Mouse (Mus musculus) mouse embryonic stem cell (cell line): ENCODE data around the gene Zfp541.

ENCODE experiments used
- in situ Hi-C, 2 experiments: fragments of 300-500 bp; cut with MboI; formaldehyde crosslinking; loops; 1 replicate in 1 of 2; 3 replicates in 1 of 2; pipeline ENCODE4 v1.14.3; 2019 to 2020; ENCODE audit warnings: low sequenced_read_pairs in 2 of 2, low pct_unique_long_range_greater_than_20kb in 1 of 2, mixed read lengths in 1 of 2; ENCODE audit not compliant: unreplicated experiment in 1 of 2

The Zfp541 gene

DNA sequence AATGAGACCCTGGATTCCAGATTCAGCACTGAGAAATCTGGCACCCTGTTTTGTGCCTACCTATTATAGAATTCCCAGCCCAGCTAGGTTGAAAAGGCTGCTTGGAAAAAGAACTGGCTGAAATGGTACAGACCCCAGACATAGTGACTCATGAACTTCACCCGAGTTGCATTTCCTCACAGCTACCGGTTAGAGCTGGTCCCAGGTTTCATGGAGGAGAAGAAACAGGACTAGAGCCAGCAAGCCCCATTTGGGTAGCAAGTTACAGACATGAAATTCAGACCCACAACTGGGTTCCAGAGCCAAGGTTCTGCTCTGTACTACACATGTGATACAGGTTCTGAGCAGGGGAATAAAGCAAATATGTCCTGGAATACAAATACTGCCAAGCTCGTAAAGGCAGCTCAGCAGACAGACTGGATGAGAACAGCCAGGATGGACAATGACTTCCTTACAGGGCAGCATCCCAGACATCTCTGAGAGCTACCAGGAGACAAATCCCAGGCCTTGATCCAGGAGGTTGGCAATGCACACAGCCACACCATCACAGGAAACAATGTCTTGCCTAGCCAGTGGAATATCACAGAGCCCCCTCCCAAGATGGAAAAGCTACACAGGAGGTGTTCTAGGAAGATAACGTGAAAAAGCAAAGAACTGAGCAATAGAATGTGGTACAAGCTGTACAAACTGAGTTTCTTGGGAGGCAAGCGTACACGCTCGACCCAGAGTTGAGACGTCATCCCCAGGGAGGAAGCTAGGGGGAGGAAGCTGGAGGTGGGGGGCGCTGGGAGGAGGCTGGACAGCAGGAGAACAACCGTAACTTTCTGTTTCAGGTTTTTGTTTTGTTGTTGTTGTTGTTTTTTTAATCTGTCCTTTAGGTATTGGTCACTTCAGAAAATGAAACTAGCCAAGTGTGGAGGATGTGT is 18.5 kb upstream of the Zfp541 start:
- in situ Hi-C loops = no loop called here

DNA sequence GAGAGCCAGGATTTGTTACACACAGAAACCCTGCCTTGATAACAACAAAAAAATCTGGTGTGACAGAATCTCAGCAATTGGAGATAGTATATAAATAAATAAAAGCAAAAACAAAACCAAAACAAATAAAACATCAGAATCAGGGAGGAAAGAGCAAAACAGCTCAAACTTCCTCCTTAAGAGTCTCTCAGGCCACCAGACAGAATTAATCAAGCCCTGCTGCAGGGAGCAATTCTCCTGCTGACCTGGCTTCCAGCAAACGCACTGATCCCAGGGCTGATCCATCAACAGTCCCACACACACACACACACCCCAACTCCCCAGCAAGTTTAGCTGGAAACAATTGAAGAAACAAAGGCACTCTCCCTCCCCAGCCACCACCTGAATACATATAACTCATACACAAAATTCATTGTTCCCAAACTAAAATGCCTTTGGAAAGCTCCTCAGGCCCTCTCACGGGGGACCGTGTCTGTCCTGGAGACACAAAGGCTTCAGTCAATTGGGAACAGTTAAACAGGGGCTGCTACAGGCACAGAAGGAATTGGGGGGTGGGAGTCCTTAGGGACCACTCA is 17.7 kb upstream of the Zfp541 start:
- in situ Hi-C loops = no loop called here

DNA sequence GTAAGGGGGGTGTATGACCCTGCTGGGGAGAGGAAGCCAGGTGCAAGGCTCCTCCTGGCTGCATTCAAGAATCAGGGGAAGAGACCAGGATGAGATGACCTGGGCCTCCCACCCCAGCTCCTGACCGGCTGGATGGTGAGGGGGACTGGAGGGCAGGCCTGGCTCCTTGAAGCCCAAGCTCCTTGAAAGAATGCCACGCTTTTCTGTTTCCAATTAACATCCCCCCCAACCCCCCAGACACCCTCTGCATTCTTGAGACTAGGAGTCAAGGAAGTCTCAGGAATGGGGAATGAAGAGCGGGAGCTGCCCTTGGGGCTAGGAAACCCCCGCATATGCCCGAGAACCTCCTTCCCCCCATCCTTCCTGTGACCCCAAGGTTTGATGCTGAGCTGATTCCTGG is 17.1 kb upstream of the Zfp541 start:
- in situ Hi-C loops = no loop called here

GRCm38 (mm10) chr7:16045538-16045937 is 16.1 kb upstream of the Zfp541 start:
- in situ Hi-C loops = loop anchor here (5.0 kb wide), 2 partner anchors 63 to 68 kb away; no protein-coding TSS in a partner anchor

- in situ Hi-C loops = loop anchor here (5.0 kb wide), 2 partner anchors 64 to 69 kb away; no protein-coding TSS in a partner anchor
Measured at GRCm38 (mm10) chr7:16046101-16046480, 15.5 kb upstream of the Zfp541 start.

- in situ Hi-C loops = loop anchor here (5.0 kb wide), 2 partner anchors 64 to 69 kb away; no protein-coding TSS in a partner anchor
Measured at GRCm38 (mm10) chr7:16046481-16047337, 14.9 kb upstream of the Zfp541 start.

DNA sequence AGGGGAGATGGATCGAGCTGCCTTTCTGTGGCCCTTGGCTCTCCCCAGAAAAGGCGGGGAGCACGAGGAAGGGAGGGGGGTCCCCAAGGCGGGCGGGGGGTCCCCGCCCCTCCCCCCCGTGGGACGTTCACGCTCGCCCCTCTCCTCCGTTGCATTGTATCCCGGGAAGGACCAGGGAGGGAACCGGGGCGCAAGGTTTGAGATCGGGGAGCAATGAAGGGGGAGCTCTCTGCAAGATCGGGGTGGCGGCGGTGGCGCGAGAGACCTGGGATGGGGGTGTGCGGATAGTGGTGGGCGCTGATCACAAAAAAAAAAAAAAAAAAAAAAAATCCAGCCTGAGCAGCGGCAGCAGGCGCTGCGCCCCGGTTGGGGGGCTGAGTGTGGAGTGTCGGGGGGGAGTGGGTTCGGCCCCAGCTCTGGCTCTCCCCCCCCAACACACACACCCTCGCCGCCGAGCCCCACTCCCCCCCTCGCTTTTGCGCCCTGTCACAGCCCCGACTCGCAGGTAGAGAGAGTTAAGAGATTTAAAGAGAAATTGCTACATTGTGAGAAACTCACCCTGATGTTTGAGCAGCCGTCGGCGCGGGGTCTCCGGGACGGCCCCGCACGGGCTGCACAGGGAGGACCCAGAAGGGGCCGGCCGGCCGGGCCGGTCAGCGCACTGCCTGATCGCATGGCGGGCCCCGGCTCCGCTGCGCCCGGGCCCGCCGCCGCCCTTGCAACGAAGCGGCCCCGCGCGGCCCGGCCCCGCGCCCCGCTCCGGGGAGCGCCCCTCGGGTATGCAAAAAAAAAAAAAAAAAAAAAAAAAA is 14.1 kb upstream of the Zfp541 start, which contains the start of gene Bicra:
TSS of gene Bicra (minus strand) at position 584 of the 809 bp plus-strand sequence.
- in situ Hi-C loops = loop anchor here (5.0 kb wide), 2 partner anchors 65 to 70 kb away; no protein-coding TSS in a partner anchor

DNA sequence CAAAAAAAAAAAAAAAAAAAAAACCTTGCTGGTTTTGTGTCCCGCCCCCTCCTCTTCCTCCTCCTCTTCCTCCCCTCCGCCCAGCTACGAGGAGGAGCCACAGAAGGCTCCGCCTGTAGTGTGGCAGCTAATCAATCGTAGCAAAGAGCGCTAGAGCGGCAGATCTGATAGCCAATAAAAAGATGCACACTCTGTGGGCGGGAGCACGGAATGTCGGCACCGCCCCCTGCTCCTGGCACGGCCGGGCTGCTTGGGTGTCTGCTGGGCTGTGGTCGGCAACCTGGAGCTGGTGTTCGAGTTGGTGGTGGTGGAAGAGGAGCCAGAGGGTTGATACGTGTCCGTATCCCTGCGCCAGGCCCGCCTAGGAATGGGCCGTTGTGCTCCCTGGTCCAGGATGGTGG is 13.4 kb upstream of the Zfp541 start:
- in situ Hi-C loops = loop anchor here (5.0 kb wide), 2 partner anchors 66 to 71 kb away; no protein-coding TSS in a partner anchor

- in situ Hi-C loops = loop anchor here (5.0 kb wide), 2 partner anchors 67 to 72 kb away; no protein-coding TSS in a partner anchor
Measured at GRCm38 (mm10) chr7:16048675-16049575, 12.7 kb upstream of the Zfp541 start.

- in situ Hi-C loops = loop anchor here (5.0 kb wide), 2 partner anchors 67 to 72 kb away; no protein-coding TSS in a partner anchor
Measured at GRCm38 (mm10) chr7:16049576-16049915, 12.1 kb upstream of the Zfp541 start.

GRCm38 (mm10) chr7:16050600-16050999 is 11.0 kb upstream of the Zfp541 start:
- in situ Hi-C loops = no loop called here

DNA sequence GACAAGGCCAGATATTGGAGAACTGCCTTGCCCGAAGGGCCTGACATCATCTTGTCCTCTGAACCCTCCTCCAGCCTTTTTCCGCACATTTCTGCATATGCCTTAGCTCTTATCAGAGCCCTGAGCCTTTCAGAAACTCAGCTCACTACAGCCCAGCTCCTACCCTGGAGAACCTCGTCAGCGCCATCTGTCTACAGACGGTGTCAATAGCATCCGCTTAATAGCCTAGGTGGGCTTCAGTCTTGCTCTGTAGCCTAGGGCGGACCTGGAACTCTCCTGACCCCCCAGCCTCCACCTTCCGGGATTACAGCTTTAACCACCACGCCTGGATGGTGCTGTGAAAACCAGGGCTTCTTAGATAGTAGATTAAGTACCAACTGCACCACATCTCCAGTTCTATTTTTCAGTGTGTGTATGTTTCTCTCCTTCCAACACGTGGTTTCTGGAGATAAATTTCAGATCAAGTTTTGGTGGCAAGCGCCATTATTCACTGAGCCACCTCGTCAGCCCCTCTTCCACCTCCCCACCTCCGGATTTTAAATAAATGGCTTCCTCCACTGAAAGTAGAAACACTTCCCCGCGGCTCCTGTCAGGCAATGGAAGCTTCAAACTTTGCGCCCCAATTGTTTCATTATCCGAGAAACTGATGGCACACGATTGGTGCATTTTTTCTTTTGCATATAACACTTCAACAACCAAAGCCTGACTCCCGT is 9.6 kb upstream of the Zfp541 start:
- in situ Hi-C loops = no loop called here

DNA sequence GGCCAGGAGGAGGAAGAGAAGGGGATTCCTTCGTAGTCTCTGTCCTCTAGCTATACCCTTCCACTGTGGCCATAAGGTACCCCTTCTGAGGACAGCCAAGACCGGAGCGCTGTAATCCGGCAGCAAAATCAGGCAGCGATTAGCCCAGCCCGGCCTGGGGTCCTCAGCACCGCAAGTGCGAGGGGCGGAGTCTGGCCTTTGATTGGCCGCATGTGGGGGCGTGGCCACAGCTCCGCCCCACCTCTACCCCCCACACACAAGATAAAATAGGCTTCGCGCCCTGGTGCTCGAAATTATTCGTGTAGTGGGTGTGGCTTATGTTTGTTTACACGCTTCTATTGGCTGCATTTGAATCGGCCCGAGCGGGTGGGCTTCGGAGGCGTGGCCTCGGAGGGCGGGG is 8.9 kb upstream of the Zfp541 start:
- in situ Hi-C loops = no loop called here

- in situ Hi-C loops = no loop called here
Measured at GRCm38 (mm10) chr7:16053105-16053504, 8.5 kb upstream of the Zfp541 start.

DNA sequence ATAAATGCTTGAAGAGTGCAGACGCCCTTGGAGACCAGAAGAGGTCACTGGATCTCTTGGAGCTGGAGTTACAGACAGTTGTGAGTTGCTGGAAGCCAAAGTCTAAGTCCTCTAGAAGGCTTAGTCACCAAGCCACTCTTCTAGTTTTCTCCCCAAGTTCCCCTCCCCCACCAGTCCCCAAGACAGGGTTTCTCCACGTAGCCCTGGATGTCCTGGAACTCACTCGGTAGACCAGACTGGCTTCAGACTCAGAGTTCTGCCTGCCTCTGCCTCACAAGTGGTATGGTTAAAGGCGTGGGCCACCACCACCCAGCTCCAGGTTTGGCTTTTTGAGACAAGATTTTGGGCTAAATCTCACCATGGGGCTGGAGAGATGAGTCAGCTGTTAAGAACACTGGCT is 6.6 kb upstream of the Zfp541 start:
- in situ Hi-C loops = no loop called here

DNA sequence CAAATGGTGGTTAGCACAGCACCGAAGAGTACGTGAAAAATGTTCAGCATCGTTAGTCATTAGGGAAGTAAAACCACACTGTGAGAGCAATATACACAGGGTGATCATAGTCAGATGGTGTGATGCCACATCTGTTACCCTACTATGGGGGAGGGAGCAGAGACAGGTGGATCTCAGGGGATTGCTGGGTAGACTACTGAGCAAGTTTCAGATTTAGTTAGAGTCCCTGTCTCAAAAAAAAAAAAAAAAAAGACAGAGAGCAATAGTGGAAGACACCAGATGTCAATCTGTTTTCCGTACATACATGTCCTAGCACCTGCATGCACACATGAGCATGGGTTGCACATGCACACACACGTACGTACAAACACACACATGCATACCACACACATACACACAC is 5.9 kb upstream of the Zfp541 start:
- in situ Hi-C loops = no loop called here
